Mouse (Mus musculus): Measurements from ENCODE around the gene B3galt1.

DNA sequence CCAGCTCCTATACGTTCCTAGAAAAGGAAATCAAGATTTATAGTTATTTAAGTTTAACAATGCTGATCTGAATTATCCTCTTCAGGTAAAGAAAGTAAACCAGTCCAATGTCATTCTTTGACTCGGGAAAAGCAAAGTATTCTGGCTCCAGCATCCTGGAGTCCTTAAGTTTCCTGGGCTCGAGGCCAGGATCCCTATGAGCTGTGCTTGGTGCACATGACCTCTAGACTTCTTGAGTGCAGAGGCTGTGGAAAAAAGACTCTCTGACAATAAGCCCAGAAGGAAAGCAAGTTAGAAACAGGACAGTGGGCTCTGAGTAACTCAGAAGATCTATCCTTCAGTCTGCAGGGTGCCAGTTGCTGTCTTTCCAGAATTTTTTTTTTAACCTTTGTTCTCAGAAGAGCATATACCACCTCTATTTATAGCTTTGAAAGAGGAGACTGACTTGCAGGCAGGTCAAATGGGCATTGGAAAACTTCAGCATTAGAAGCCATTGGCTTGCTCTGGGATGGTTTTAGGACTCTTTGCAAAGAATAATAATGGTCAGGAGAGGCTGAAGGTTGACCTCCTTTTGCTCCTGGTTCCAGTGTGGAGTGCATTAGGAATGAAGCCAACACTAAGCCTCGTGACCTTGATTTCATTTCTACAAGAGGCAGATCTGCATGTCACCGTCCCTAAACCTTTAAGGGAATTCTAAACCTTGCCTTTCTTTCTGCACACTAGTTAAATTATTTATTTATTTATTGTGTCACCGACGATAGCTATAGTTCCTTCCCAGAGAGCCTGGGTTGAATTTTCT is 26.4 kb downstream of the B3galt1 start:
- TF ChIP-seq EP300 (IDR thresholded peaks at IDR 0.05; ENCODE audit: insufficient read depth, low read depth, low read length) (no peak), CTCF (IDR thresholded peaks at IDR 0.05; ENCODE audit: low read depth, low read length) (no peak)
